Mouse (Mus musculus) brain, embryonic 18.5 days (tissue): ENCODE results near the gene Fbl.
"Not testable (repeated sequence)": the region's sequence is repeated elsewhere in the genome, so short reads cannot be mapped to it uniquely, and the experiment has no call there.

ENCODE experiments used
- DNase-seq: peaks from one replicate; pipeline ENCODE4 v3.0.0-alpha.2; 2012; ENCODE audit warnings: low read depth, low spot score

Fbl gene

DNA sequence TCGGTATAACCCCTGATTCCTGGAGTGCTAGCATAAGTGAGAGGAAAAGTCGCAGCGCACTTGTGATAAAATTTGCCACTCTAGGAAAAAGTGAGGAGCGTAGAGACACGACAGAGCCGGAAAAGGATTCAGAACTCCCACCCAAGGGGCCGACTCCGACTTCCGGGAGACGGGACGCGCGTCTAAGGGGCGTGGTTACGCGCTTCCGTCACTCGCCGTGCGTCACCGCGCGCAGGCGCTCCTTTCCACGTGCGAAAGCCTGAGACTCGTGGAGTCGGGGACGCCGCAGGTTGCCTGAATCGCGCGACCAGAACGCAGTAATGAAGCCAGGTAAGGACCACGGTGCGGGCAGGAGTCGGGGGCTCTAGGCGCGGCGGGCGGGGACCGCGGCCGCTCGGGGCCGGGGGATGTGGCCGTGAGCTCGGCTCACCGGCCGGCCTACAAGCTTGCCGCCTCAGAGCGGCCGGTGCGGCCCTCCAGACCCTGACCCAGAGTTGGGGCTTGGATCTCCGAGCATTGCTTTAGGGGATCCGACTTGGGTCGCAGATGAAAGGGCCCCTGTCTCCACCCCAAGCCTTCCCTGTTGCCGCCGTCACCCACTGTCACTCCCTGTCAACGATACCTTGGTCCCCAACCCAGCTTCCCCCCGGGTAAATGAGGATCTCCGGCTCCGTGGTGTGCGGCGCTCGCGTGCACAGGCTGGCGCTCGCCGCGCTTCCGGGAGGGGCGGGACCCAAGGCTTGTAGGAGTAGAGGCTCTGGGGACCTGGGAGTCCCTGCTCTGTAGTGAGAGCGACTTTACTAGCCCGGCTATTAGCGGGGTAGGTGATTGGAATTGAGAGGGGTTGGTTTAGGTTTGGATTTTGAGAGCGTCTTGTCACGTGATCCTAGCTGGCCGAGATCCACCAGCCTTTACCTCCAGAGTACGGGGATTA is at the start of gene Fbl:
Fbl (plus strand) TSS at position 222 of the 934 bp plus-strand sequence.
- DNase-seq = peak; percentile 87

GRCm38 (mm10) chr7:28129166-28129565 is 40.3 kb upstream of the Fbl start, which contains the start of gene 9530053A07Rik:
TSS of gene 9530053A07Rik (plus strand) at chr7:28129466.
- no peak for DNase-seq

DNA sequence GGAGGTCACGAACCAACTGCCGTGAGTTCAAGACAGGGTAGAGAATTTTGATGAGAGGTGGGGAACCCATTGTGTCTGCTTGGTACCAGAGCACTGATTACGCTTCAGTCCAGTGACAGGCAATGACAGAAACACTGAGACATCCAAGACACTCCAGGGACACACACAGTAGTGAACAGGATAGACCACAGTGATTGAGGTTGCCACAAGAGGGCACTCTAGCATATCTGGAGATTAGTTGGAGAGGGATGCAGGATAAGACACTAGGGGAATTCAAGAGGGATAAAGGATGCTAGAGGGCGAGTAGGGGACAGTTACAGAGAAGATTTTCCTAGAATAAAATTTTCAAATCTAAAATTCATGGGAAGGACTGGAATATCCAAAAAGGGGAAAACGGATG is 31.9 kb upstream of the Fbl start:
- no peak for DNase-seq

DNA sequence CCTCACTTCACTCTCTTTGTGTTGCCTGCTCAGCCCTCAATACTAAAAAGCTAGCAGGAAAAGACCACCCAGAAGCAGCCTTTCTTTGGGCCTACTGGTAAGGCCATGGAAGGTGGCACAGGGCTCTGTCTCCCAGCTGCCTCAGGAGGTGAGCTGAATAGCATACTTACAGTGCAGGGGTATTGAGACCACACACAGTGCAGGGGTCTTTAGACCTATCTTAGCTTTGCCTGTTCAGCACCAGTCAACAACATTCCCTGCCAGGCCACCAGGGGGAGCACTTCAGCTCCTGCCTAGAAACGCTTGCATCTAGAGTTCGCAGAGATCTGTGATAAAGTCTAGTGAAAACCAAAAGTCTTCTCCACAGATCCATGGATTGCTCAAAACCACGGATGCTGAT is 21.2 kb upstream of the Fbl start:
- no peak for DNase-seq

GRCm38 (mm10) chr7:28149841-28150240 is 19.7 kb upstream of the Fbl start:
- DNase-seq = no peak

DNA sequence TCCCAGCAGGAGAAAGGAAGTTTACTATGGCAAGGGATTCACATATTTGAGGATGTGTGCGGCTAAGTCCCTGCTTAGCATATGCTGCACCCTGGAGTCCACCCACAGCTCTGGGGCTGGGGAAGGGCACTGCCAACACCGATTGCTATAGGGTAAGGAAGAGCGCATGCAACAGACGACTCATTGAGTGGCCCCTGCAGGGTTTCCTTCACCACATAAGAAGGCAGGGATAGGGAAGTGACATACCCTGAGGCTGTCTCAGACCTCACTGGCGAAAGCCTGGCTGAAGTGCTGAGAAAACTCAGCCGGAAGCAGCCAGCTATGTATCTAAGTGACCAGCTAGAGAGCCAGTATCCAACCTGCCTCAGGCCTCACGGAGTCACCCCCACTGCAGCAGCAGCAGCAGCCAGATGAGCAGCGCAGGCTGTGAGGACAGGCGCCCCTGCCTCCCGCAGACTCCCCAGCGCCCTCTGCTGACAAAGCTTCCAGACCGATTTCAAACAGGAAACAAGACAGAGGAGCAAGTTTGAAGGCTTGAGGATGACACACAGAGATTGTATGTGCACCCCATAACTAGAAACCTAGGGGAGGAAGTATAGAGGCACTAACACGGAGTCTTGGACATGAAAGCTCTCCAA is 17.8 kb upstream of the Fbl start:
- no peak for DNase-seq

DNA sequence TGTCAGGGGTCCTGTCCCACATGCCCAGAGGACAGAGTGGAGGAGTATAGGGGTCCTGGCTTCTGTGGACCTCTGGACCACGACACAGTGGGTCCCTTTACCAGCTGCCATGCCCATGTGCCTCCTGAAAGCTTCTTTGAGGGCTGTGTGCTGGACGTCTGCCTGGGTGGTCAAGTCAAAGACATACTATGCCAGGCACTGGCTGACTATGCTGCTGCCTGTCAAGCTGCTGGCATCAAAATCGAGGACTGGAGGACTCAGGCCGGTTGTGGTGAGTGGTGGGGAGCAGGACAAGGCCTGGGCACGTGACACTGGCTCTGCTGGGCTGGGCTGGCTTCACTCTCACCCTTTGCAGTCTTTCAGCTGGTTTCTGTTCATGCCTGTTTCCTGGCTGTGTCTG is 15.9 kb upstream of the Fbl start:
- not testable (repeated sequence) for DNase-seq

DNA sequence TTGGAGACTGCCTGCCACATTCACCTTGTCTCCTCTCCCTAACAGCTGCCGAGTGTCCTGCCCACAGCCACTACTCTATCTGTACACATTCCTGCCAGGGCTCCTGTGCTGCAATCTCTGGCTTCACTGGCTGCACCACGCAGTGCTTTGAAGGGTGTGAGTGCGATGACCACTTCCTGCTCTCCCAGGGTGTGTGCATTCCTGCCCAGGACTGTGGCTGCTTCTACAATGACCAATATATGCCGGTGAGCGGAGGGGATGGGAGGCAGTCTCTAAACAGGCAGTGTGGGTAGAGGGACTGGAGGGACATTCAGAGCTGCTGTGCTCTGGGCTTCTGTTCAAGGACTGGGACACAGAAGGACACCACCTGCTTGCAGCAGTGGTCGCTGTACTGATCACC is 10.2 kb upstream of the Fbl start:
- DNase-seq = no peak

DNA sequence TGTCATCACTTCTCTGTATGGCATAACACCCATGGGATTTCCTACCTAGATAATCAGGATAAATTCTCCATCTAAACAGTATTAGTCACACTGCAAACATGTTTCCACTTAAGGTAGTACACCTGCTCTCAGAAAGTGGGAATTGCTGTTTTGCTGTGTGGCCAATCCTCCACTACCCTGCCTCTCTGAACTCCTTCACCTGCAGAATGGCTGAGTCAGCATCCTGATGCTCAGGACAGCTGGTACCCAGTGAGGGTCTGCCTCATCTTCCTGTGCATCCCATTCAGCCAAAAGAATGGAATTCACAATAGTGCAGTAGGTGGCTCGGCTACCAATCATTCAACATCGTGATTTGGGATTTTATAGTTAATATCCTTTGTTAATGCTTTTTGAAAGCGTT is 9.6 kb upstream of the Fbl start:
- DNase-seq = no peak

DNA sequence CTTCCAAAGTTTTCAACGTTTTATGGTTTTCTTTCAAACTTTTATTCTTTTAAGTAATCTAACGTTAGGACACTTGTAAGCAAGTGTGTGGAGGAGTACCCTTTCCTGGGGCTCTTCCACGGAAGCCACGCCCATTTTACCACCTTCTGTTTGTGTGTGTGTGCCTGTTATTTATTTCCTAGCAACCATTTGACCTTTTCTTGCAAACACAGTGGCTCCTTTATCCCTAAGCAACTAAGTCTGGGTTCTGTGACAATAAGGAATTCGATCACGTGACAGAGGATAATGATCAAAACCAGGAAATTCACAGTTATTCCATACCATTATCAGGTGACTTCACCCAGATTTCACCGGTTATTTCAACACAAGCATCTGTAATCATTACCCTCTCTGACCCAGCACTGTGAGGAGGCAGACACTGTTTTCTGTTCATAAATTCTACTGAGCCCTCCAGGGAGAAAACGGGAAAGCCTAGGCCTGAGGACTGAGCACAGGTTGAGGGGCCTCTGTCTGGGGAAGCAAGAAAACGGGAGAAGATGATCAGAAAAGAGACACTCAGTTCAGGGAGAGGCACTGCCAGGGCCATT is 8.3 kb upstream of the Fbl start:
- no peak for DNase-seq

- no peak for DNase-seq
Measured at GRCm38 (mm10) chr7:28165406-28165805, 4.1 kb upstream of the Fbl start.

GRCm38 (mm10) chr7:28168320-28169115 is 992 bp upstream of the Fbl start:
- DNase-seq = no peak

DNA sequence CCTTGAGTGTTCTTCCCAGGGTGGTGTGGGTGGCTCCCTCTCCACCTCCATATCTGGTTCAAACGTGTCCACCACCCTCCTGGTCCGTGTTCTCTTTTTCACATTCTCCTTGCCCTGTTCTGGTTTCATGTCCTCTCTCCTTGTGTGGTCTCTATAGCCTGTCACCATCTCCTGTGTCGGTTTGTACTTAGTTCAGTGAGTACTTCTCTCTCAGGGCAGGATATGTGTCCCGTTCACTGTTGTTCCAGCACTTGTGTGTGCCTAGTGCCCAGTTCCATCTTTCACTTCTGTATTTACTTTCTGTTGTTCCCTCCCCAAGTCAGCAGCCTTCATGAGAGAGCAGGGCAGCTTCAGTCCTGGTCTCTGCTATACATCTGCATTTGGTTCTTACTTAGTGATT is 5.8 kb downstream of the Fbl start:
- DNase-seq = no peak

DNA sequence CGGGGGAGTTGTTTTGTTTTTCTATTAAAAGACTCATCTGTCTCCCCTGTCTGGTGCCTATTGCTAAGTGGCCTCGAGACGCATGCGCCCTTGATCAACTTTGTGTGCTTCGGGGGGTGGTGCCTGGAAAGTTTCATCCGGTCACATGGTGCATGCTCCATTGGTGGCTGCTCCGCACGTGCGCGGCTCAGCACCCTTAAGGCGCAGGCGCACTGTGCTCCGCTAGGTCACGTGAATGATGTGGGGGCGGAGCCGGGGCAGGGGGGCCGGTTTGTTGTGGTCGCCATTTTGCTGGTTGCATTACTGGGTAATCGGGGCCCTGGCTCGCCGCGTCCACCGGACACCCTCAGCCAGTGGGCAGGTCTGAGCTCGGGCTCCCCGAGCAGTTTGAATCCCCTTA is 9.7 kb downstream of the Fbl start, which contains the start of gene Dyrk1b:
Dyrk1b (plus strand) TSS at position 242 of the 400 bp plus-strand sequence.
- peak; percentile 98 for DNase-seq

GRCm38 (mm10) chr7:28179741-28180377 is 10.3 kb downstream of the Fbl start:
- DNase-seq = peak; percentile 93

GRCm38 (mm10) chr7:28180890-28181289 is 11.4 kb downstream of the Fbl start:
- DNase-seq = no peak

GRCm38 (mm10) chr7:28181376-28181775 is 11.9 kb downstream of the Fbl start:
- DNase-seq = no peak

DNA sequence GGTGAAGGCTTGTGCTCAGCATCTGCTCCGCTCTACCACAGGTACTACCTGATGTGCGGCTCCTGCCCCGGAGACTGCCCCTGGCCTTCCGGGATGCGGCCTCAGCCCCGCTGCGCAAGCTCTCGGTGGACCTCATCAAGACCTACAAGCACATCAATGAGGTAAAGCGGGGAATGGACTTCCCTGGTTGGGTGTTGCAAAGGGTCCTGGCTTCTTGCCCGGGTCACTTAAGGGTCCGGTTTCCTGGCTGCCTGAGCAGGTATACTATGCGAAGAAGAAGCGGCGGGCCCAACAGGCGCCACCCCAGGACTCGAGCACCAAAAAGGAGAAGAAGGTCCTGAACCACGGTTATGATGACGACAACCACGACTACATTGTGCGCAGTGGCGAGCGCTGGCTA is 12.8 kb downstream of the Fbl start:
- DNase-seq = no peak

GRCm38 (mm10) chr7:28185884-28186283 is 16.4 kb downstream of the Fbl start:
- no peak for DNase-seq

- no peak for DNase-seq
Measured at GRCm38 (mm10) chr7:28186631-28187030, 17.1 kb downstream of the Fbl start.

- no peak for DNase-seq
Measured at GRCm38 (mm10) chr7:28191489-28191888, 22.0 kb downstream of the Fbl start.
